Mouse (Mus musculus): Measurements from ENCODE around the gene Rbms1.
A peak's percentile ranks its signal among the peaks of the same experiment; 100 is the strongest.
"Not testable (repeated sequence)": the region's sequence is repeated elsewhere in the genome, so short reads cannot be mapped to it uniquely, and the experiment has no call there.

Gene Rbms1

DNA sequence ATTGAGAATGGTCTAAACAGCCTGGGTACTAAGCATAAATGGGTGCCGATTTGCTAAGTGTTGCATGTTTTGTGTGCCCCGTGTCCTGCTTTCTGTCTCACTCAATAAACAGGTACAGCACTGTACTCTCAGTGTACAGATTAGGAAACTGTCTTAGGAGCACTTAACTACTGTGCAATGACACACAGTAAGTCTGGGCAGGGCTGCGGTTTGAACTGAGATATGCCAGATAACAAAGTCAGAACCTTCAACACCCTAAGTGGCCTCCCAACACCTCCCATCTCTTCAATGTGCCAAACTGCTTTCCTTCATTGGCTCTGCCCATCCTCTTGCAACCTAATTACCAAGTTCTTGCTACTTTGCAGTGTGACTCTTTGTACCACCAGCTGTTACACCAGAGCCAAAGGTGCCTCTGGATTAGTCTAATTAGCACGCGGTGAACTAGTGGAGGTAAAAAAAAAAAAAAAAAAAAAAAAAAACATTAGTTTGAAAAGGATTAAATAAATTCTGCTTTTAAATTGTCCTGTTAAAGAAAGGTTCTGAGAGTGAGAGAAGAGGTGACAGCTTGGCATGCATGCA lies 117.6 kb downstream of the Rbms1 start:
- no peak for DNase-seq (ENCODE audit: low spot score)

DNA sequence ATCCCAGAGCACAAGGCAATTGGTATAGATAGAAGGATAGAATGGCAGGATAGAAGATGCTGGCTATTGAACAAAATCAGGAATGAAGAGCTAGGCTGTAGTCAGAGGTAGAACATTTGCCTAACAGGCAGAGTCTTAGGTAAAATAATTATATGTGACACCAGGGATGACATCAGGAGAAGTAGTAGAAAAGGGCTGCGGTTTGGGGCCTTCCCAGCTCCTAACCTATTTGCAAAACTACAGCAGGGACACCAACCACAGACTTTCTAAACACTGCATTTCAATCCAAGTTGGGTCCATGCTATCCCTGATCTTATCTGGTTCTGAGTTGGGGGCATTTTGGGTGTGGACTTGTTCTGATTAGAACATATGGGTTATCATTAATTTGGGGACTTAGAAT lies 118.7 kb downstream of the Rbms1 start:
- no peak for DNase-seq (ENCODE audit: low spot score)

DNA sequence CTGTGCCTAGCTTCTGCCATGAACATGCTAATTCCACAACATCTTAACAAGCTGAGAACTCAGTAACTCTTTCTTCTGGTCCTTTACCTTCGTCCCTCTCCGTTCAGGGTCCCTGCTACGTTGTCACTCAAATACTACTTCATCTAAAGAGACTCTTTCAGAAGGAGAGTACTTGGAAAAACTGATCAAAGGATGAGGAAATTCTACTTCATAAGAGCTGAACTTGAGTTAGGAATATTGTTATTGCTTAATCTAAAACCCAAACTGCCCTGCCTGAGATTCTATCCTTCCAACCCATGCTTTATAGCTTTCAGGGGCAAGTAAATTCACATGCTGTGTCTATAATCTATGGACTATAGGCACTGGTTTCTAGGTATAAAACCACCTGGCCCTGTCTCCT lies 119.4 kb downstream of the Rbms1 start:
- DNase-seq (ENCODE audit: low spot score), result no peak

- DNase-seq (ENCODE audit: low spot score), result no peak
These were observed 120.0 kb downstream of the Rbms1 start for GRCm38 (mm10) chr2:60842976-60843375.

- DNase-seq (ENCODE audit: low spot score), result no peak
These were observed 122.1 kb downstream of the Rbms1 start for GRCm38 (mm10) chr2:60840922-60841321.

- no peak for DNase-seq (ENCODE audit: low spot score)
These were observed 123.5 kb downstream of the Rbms1 start for GRCm38 (mm10) chr2:60839498-60839897.

DNA sequence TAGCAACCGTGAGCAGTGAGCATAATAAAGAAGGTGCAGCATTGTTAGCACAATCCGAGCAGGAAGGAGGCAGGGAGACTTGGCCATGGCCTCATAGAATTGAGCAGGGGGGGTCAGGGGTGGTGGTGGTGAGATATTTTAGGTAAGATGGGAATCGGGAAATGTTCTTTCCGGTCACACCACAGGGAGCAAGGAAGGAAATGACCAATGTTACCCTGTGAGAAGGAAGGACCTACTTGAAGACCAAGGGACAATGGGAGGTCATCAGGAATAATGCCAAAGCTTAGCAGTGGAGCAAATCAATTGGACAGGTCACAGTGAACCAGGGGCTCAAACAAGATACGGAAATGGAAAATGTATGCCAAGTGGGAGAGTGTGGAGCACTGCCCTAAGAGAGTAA lies 124.1 kb downstream of the Rbms1 start:
- no peak for DNase-seq (ENCODE audit: low spot score)

DNA sequence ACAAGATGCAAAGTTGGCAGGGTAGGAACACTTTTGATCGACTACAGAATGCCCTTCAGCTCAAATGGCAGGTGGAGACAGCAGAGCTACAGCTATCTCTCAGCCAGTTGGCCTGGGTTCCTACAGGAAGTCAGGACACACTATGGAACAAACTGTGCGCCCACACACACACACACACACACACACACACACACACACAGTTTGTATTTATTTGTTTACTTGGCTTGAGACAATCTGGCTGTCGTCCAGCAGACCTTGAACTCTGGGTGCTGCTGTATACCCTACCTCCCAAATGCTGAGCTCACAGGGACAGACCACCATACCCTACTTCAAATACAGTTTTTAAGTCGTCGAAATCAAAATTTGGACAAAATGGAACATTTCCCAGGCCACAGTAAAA lies 125.4 kb downstream of the Rbms1 start:
- no peak for DNase-seq (ENCODE audit: low spot score)

DNA sequence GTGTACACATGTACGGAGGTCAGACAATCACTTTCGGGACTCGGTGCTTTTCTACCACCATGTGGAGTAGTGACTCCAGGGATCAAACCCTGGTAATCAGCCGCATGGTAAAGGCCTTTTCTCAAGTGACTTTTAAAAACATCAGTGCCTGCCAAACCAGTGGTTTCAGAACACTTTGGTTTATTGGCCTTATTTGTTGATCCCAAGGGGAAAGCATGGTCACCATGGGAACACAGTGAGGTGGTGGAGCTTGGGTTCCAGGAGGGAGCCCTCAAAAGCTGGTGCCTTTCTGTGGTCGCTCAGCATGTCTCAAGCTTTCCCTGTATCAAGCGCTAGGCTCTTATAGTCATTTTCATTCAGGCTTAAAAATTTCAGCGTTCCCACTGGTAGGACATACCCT lies 126.8 kb downstream of the Rbms1 start:
- no peak for DNase-seq (ENCODE audit: low spot score)

- no peak for DNase-seq (ENCODE audit: low spot score)
These were observed 128.7 kb downstream of the Rbms1 start for GRCm38 (mm10) chr2:60834293-60834692.

DNA sequence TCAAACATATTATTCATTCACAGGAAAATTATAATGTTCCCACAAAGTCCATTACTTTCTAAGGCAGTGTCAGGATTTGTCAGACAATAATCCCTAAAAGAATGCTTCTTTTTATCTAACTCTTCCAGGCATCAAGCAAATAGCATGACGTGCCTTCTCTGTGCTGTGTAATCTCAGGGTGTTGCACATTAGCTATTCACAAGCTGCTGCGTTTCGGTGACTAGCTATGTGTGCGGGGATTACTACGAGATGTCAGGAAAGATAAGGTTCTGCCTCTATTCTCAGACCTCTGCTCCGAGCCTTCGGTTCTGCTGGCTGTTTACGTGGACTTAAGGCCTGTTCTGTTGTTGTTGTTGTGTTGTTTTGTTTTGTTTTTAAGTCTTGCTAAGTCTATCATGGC lies 130.7 kb downstream of the Rbms1 start:
- no peak for DNase-seq (ENCODE audit: low spot score)

GRCm38 (mm10) chr2:60830464-60830863 lies 132.5 kb downstream of the Rbms1 start:
- not testable (repeated sequence) for DNase-seq (ENCODE audit: low spot score)

DNA sequence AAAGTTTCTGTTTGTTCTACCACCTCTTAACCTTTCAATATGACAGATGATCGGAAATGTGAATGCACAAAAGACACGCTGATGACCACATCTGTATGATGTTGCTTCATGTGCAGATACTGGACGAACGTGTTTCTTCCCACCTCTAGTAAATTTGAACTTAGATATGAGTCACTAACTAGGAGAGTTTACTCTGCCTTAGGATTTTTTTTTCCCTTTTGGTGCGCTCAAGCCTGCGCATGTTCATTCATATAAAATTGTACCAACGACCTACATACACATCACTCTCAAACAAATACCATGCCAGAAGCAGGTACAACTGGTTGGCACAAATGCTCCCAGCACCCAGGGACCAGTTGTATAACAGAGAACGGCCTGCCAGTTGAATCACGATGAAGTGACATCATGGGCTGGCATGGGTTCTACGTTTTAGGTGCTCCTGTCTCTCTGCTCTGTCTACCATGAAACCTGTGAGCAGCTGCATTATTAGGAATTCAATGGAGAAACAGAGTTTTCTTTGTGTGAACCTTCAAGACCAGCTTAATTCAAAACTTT lies 134.0 kb downstream of the Rbms1 start:
- DNase-seq (ENCODE audit: low spot score), result peak; percentile 24

GRCm38 (mm10) chr2:60827152-60827428 lies 135.9 kb downstream of the Rbms1 start:
- DNase-seq (ENCODE audit: low spot score), result no peak

GRCm38 (mm10) chr2:60826406-60827151 lies 136.4 kb downstream of the Rbms1 start:
- DNase-seq (ENCODE audit: low spot score), result no peak

- no peak for DNase-seq (ENCODE audit: low spot score)
These were observed 137.3 kb downstream of the Rbms1 start for GRCm38 (mm10) chr2:60825690-60826089.

GRCm38 (mm10) chr2:60821635-60822034 lies 141.4 kb downstream of the Rbms1 start:
- DNase-seq (ENCODE audit: low spot score), result no peak

GRCm38 (mm10) chr2:60818632-60819031 lies 144.4 kb downstream of the Rbms1 start:
- DNase-seq (ENCODE audit: low spot score), result no peak

DNA sequence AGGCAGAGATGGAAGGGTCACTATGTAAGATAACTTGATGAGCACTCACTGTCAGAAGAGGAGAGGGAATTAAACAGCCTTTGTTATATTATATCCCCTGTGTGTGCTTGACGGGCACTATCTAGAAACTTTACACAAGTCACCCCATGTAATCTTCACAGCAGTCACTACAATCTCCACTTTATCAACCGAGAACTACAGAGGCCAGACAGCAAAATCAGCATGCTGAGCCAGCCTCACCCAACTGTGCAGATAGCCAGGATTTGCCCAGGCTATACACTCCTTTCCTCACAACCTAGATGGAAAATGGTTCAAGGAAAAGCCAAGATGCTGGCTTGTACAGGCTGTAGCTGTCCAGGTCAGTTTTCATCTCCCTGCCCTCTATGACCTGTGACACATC lies 146.7 kb downstream of the Rbms1 start:
- DNase-seq (ENCODE audit: low spot score), result no peak

DNA sequence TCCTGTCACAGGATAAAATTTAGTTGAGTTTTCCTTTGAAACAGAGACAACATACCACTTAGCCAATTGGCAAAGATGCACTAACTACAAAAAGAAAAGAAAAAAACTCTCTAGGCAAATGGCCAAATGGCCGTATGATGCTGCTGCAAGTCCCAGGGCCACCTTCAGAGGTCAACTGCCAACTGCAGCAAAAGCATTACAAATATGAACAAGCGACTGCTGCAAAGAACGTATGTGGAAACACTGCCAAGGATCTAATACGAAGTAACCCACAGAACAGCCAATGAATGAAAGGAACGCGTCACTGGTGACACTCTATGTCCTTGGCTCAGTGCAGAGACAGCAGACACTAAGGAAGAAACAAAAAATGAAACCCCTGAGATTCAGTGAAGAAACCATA lies 148.2 kb downstream of the Rbms1 start:
- no peak for DNase-seq (ENCODE audit: low spot score)

DNA sequence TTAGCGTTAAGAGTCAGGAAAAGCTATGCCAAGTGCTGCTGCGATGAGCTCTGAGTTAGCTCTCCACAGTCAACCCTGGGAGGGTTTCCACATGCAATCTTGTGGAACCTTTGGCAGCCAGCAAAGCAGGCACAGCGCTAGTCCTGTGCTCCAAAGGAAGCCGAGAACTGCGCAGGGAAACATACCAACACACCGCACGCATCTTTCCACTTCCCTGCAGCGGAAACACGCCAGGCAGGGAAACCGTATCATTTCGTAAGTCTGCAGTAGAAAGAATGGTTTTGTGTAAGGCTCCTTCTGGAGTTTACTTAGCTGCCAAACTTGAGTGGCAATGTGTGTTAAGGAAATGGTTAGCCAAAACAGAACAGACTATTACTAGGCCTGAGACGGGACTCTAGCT lies 150.0 kb downstream of the Rbms1 start:
- no peak for DNase-seq (ENCODE audit: low spot score)

DNA sequence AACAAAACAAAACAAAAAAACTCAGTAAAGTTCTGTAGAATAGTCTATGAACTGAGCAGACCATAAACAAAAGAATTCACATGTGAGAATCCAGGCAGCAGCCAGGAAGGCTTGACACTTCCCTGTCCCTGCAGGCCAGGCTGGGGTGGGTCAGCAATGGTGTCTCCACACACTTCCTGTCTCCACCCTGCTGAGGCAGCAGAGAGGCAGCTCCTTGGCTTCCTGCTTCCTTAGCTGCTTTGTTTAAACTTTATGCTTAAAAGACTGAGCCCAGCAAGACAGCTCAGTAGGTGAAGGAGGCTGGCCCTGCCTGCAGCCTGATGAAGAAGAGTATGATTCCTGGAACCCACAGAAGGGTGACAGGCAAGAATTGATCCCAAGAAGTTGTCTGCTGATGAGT lies 152.4 kb downstream of the Rbms1 start:
- DNase-seq (ENCODE audit: low spot score), result peak; percentile 44

DNA sequence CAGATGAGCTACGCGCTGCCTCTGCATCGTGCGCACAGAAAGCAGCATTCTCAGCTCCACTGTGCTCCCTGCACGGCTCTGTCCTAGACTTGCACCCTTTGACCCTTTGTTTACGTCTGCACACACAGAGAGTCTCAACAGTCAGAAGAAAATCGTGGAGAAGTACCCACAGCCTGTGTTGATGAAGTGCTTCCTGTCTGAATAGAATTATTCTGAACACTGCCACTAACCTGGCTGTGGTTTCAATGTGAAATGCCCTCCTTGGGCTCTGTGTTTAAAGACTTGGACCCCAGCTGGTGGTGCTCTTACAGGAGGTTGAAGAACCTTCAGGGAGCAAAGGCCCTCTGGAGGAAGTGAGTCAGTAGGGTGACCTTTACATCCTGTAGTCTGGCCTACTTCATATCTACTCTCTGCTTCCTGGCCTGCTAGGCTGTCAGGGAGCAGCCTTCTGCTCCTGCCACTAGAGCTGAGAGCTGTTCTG lies 153.5 kb downstream of the Rbms1 start:
- no peak for DNase-seq (ENCODE audit: low spot score)

GRCm38 (mm10) chr2:60808822-60809221 lies 154.2 kb downstream of the Rbms1 start:
- DNase-seq (ENCODE audit: low spot score), result no peak
